Mouse (Mus musculus): Measurements from ENCODE around the gene Tnni1. TPM values are rescaled to one million over a fixed set of nuclear protein-coding genes. Genes with fewer than 3 reads are reported as not detected.
A peak's percentile ranks its signal among the peaks of the same experiment; 100 is the strongest.

The Tnni1 gene
- total RNA-seq, 2 experiments from 2014 or later, result not detected

GRCm38 (mm10) chr1:135839065-135839464, 59.8 kb downstream of the Tnni1 start:
- ATAC-seq (replicated peaks; ENCODE audit: poor library complexity, severe bottlenecking), result no peak

GRCm38 (mm10) chr1:135840675-135841395, 61.6 kb downstream of the Tnni1 start:
- ATAC-seq (replicated peaks; ENCODE audit: poor library complexity, severe bottlenecking), result no peak

- ATAC-seq (replicated peaks; ENCODE audit: poor library complexity, severe bottlenecking), result no peak
Measured at GRCm38 (mm10) chr1:135843519-135844262, 64.5 kb downstream of the Tnni1 start.

GRCm38 (mm10) chr1:135844481-135844880, 65.2 kb downstream of the Tnni1 start:
- ATAC-seq (replicated peaks; ENCODE audit: poor library complexity, severe bottlenecking), result no peak

GRCm38 (mm10) chr1:135846632-135847031, 67.4 kb downstream of the Tnni1 start:
- no peak for ATAC-seq (replicated peaks; ENCODE audit: poor library complexity, severe bottlenecking)

- peak; percentile 57 for ATAC-seq (replicated peaks; ENCODE audit: poor library complexity, severe bottlenecking)
Measured at GRCm38 (mm10) chr1:135847139-135847562, 67.9 kb downstream of the Tnni1 start.

GRCm38 (mm10) chr1:135847611-135848351, 68.5 kb downstream of the Tnni1 start:
- no peak for ATAC-seq (replicated peaks; ENCODE audit: poor library complexity, severe bottlenecking)

GRCm38 (mm10) chr1:135850722-135851512, 71.7 kb downstream of the Tnni1 start:
- ATAC-seq (replicated peaks; ENCODE audit: poor library complexity, severe bottlenecking), result peak; percentile 56; the same call in 1 of the 2 replicates

- ATAC-seq (replicated peaks; ENCODE audit: poor library complexity, severe bottlenecking), result no peak
Measured at GRCm38 (mm10) chr1:135852044-135852756, 73.0 kb downstream of the Tnni1 start.

- no peak for ATAC-seq (replicated peaks; ENCODE audit: poor library complexity, severe bottlenecking)
Measured at GRCm38 (mm10) chr1:135853200-135853599, 74.0 kb downstream of the Tnni1 start.

- ATAC-seq (replicated peaks; ENCODE audit: poor library complexity, severe bottlenecking), result no peak
Measured at GRCm38 (mm10) chr1:135854591-135855343, 75.5 kb downstream of the Tnni1 start.

GRCm38 (mm10) chr1:135855344-135855687, 76.1 kb downstream of the Tnni1 start:
- no peak for ATAC-seq (replicated peaks; ENCODE audit: poor library complexity, severe bottlenecking)

GRCm38 (mm10) chr1:135856070-135856469, 76.8 kb downstream of the Tnni1 start:
- no peak for ATAC-seq (replicated peaks; ENCODE audit: poor library complexity, severe bottlenecking)

- ATAC-seq (replicated peaks; ENCODE audit: poor library complexity, severe bottlenecking), result no peak
Measured at GRCm38 (mm10) chr1:135857137-135857775, 78.0 kb downstream of the Tnni1 start.

GRCm38 (mm10) chr1:135858533-135858932, 79.3 kb downstream of the Tnni1 start:
- ATAC-seq (replicated peaks; ENCODE audit: poor library complexity, severe bottlenecking), result no peak
